Mouse (Mus musculus) spleen, embryonic (tissue): ENCODE data around the gene Pcna.

Experiments used
- CTCF ChIA-PET: fragments of 350-600 bp; sonication (Branson Sonifier 250); formaldehyde crosslinking; loops from one replicate; lab custom pipeline; 2022; lab: Charles Lee

Gene Pcna

DNA sequence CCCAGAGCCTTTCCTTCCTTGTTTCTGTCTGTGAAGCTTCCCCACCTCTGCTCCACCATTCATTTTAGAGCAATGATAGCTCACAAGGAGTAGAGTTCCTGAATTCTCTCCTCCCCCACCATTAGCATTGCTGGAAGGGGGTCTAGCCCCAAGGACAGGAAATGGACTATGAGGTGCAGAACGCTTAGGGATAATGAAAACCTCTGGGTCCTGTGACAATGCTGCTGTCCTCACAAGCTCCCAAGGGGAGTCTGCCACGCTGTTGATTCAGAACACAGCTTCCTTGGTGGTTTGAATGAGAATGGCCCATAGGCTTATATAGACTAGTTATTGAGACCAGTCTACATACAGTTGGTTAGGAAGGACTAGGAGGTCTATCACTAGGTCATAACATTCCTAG is 17.8 kb downstream of the Pcna start:
- CTCF ChIA-PET = no interaction called here

DNA sequence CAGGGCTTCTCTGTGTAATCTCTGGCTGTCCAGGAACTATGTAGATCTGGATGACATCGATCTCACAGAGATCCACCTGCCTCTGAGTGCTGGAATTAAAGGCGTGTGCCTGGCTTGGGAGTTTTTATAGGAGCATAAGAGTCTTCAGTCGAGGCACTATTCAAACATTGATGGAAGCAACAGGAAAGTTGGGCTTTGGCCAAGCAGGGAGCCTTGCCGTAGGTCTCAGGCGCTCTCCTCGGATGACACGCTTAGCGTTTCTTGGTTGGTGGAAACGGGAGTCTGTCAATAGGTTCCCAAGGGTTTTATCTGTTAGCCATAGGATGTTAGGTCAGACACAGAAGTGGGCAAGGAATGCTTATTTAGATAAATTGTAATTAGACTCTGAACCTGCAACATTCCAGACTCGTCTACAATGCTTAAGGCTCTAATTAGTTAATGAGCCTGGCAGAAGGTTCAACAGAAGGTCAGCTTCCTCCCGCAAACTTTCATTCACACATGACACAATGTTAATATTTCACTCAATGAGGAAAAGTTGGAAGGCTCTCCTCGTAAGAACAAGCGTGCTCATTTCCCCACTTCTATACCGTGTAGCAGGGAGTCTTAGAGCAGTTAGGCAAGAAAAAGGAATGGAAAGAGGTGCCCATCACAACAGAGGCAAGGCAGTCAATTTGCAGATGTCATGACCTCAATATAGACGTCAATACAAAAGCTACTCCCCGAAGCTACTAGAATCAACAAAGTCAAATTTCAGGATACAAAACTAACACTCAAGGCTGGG is 18.9 kb downstream of the Pcna start:
- CTCF ChIA-PET = no interaction called here

DNA sequence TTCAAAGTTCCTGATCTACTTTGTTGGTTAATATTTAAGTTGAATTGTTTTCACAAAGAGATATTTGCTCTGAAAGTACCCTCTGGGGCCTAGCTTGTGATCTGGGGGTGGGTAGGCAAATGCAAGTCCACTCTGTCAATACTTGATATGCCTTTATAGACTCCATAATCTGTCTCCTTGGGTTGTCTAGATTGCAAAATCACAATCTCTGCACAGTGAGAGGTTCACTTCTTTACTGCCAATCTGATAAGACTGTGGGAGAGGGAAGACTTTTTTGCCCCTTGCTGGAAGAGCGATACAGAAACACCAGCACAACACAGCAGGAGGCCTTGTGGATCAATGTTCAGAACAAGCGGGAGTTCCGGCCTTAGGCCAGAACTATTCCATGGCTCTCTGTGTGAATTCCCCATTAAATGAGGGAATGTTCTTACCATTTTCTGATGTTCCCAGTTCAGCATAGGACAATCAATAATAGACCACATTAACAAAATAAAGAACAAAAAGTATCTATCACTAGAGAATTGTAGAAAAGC is 20.6 kb downstream of the Pcna start:
- CTCF ChIA-PET = no interaction called here

DNA sequence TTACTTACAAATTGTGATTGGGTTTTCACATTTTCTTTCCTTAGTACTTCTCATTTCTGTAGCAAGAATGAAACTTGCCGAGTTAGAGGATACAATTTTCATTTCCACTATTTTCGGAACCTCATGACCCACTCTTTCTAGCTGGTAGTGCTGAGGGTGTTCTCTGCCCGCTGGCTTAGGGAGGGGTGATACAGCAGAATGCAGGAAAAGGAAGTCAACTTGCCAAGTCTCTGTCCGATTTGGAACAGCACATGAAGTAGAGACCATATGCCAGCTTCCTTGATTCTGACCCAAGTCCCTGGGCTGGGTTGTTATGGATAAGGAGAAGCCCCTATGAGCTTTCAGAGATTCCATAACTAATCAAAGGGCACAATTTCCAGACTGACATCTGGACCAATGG is 28.8 kb downstream of the Pcna start:
- CTCF ChIA-PET = no interaction called here

DNA sequence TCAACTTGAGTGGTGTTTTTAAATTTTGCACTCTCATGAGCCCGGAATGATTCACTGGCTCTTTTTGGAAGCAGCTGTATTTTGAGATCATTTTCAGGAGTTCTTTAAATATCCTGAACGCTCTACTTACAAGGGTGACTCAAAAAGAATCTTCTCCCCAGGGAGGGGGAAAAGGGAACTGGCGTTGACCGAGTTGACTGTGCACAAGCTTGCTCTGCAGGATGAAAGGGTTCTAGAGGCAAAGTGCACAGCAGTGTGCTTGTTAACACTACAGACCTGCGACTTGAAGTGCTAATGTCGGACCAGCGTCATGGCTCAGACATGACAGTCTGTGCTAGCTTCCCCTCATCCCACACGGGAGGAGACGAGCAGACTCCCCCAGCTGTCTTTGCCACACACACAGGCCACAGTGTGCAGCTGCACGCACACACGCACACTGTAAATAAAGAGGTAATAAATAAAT is 31.5 kb downstream of the Pcna start:
- CTCF ChIA-PET = no interaction called here

DNA sequence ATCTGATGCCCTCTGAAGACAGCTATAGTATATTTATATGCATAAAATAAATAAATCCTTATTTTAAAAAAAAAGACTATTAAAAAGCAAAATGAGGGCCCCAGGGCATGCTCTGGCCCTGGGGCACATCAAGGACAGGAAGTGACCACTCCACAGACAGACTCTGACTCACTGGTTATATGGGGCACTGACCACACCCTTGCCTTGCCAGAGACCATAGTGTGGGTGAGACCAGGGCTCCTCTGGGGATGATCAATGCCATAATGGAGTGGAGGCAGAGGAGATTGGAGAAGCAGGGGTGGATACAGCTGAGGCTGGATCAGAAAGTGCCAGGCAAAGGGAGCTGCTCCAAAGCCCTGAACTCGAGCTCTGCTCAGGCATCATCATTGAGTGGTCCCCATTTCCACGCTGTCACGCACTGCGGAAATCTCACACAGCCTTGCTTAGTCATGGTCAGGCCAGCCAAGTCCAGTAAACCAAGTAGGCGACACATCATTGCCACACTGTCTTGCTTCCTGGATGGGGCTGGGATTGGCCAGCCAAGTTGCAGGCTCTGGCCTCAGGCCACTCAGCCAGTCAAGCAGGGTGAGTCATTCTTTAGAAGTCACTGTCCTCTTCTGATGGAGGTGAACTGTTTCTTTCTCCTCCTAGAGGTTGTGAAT is 41.0 kb downstream of the Pcna start:
- CTCF ChIA-PET = no interaction called here

DNA sequence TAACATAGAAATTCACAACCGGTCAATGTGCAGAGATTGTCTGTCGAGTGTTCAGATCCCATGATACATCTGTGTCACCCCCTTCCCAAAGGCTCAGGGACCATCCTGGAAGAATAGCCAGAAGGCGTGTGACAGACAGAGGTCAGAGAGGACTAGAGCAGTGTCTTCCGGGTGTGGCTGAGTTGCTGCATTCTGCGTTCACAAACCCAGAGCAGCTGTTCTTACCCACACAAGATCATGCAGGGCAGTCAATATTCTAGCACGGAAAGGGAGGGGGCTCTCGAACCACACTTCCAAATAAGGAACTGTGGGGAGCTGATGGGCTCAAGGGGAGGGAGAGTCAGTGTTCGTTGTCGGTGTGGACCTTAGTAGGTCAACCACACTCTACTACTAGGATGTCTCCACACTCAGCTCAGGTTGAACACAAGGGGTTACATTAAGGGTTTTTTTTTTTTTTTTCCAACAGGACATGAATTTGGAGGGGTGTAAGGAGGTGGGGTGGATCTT is 42.3 kb downstream of the Pcna start:
- CTCF ChIA-PET = interaction anchor here (0.6 kb wide), 1 partner anchor 43 kb away, joined by 5 read pairs; no protein-coding TSS in a partner anchor

DNA sequence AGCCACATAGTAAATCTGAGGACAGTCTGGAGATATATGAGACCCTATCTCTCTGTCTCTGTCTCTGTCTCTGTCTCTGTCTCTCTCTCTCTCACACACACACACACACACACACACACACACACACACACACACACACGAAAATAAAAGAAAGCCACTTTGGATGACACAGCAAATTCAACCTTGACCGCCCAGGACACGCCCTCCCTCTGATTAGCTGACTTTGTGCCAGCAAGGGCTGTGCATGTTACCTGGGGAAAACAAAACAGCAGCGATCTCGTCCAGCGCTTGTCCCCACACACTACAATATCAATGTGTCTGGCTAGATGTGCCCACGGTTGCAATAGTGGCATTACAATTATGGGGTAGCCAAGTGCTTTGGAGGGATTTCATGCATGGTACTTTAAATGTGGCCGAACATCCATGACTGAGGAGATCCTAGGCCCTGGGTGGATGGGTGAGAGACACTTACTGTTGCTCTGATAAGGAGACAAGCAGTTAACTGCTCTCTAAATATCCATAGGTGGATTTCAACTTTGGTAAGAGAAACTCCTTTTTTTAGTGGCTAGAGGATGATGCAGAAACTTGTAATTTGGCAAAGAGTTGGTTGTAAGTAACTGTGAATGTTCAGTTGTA is 44.8 kb downstream of the Pcna start:
- CTCF ChIA-PET = no interaction called here

DNA sequence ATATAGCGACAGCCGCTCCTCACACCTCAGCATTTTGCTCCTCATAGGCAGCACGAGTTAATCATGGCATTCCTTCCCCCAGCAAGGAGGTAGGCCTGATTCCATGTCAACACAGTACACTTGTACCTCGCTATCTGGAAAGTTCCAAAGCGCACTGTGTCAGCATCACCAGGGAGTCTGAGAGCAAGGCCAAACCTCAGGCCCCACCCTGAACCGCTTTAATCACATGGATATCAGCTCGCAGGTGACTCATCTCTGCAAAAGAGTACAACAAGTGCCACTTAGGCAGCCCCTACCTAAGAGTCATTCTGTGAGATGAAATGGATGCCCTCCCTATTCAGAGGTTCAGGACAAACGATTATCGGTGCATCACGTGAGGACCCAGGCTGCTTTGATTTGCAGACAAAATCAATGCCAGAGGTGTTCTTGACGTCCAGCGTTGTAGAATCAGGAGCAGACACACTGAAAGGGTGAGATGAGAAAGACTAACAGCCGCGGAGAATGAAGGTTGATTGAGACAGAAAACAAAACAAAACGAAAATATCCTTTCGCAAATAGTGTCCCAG is 46.7 kb downstream of the Pcna start:
- CTCF ChIA-PET = no interaction called here

DNA sequence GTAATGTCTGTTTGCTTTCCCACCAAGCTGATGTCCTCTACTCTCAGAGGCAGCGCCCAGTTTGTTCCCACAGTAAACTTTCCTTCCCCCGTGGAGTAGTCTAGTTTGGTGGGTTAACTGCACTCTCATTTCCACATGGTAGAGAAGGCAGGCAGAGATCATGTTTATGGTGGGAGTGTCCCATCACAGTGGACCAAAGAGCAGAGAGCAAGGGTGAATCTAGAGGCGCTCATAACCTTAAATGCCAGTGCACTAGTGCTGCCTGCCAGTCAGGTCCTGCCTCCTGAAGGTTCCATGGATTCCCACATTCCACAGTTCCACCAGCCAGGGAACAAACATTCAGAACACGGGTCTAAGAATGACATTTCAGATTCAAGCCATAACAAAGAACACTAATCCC is 47.6 kb downstream of the Pcna start:
- CTCF ChIA-PET = no interaction called here

DNA sequence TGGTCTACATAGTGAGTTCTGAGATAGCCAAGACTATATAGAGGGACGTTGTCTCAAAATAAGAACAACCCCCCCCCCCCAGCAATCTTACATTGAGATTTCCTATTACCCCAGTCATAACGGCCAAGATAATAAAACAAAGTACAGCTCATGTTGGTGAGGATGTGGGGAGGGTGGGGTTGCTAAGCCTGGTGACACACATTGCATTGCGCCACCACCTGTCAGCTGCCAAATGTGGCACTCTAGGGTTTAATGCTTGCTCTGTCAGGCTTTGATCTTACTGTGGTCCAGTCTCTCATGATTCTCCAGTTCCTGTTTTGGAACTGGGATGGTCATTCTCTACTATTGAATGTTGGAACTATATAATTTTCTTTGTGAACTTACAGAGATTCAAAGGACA is 49.3 kb downstream of the Pcna start:
- CTCF ChIA-PET = interaction anchor here (0.5 kb wide), 1 partner anchor 23 kb away, joined by 3 read pairs; no protein-coding TSS in a partner anchor

DNA sequence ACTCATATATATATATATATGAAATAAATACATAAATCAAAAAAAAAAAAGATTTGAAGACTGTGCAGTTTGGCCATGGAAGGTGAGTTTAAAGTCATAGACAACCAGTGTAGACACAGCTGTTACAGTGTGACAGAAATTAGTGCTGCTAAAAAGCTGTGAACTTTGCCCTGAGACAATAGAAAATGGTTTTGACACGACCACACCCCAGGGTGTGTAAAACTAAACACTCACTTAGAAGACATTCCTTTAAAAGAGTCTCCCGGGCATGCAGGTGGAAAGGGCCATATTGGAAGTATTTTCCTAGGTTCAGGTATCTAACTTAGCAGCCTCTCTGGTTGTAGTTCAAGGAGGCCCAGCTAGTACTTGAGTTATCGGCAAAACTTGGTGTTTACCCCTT is 49.9 kb downstream of the Pcna start:
- CTCF ChIA-PET = no interaction called here
